Comparison of ENCODE assay signal across 8 mouse cellular contexts in the genomic region with DNA sequence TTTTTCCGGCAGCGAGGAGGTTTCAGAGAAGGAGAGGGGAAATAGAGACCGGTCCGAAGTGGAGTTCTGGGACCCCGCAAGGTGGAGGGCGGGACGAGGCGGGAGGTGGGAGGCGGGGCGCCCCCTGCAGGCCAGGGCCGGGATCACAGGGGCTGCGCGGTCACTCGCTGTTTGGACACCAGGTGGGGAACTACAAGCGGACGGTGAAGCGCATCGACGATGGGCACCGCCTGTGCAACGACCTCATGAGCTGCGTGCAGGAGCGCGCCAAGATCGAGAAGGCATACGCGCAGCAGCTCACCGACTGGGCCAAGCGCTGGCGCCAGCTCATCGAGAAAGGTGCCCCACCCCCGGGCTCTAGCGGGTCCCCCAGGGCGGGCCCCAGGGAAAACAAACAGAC. TPM values are rescaled to one million over a fixed set of nuclear protein-coding genes. Genes with fewer than 3 reads are reported as not detected.
DNase-seq lines count a peak whose midpoint lies in the region; ATAC-seq lines count a peak whose summit lies in the region.

No protein-coding gene starts in this region.

- H3K9ac ChIP-seq in forebrain, embryonic 14.5 days (ENCODE audit: low read length): peak overlapping the region; percentile 40; the same call in 1 of the 2 replicates
- no peak overlapping the region for H3K9ac ChIP-seq in liver, embryonic 16.5 days (ENCODE audit: low read depth, low read length)
- H3K9ac ChIP-seq in neural tube, embryonic 12.5 days: 0 out of 2 replicates have a peak overlapping the region, but pooled peaks have one; percentile 44

- peak overlapping the region; percentile 47 for H3K4me2 ChIP-seq in forebrain, embryonic 14.5 days (ENCODE audit: low read length)
- peak overlapping the region; percentile 55 for H3K4me2 ChIP-seq in liver, embryonic 16.5 days (ENCODE audit: low read depth, low read length)
- H3K4me2 ChIP-seq in neural tube, embryonic 12.5 days (replicated peaks): peak overlapping the region; percentile 59

- DNase-seq in cerebellum, adult 11-12 months: peak; percentile 73
- DNase-seq in cerebellum, adult 9-10 months: no peak
- DNase-seq in brain, adult 2 months (ENCODE audit: low read depth, low spot score): peak; percentile 79
- DNase-seq in forebrain, embryonic 14.5 days (ENCODE audit: low spot score): peak; percentile 54
- peak; percentile 52 for DNase-seq in induced T-regulatory cell, adult 2 months (ENCODE audit: low read depth)
- DNase-seq in adipocyte (ENCODE audit: low spot score): no peak

- H3K9me3 ChIP-seq in forebrain, embryonic 14.5 days (replicated peaks; ENCODE audit: control insufficient read depth, low read length): no peaks in the 10 kb centered on the region
- H3K9me3 ChIP-seq in liver, embryonic 16.5 days (replicated peaks; ENCODE audit: control insufficient read depth, low read length): no peaks in the 10 kb centered on the region
- H3K9me3 ChIP-seq in neural tube, embryonic 12.5 days: peaks cover 4% of the 10 kb centered on the region; the same call in 1 of the 2 replicates

- 0 out of 2 replicates have a peak, but pooled peaks cover 4% of the 10 kb centered on the region for H3K27me3 ChIP-seq in forebrain, embryonic 14.5 days (replicated peaks; ENCODE audit: control insufficient read depth, insufficient read depth, low read length)
- peaks cover 10% of the 10 kb centered on the region; the same call in 1 of the 2 replicates for H3K27me3 ChIP-seq in liver, embryonic 16.5 days (ENCODE audit: control insufficient read depth, insufficient read depth, low read depth, low read length)
- H3K27me3 ChIP-seq in neural tube, embryonic 12.5 days (replicated peaks): peaks cover 21% of the 10 kb centered on the region

- H3K4me1 ChIP-seq in forebrain, embryonic 14.5 days (ENCODE audit: control insufficient read depth, insufficient read depth, low read length): peaks cover 2% of the 10 kb centered on the region; the same call in 1 of the 2 replicates
- H3K4me1 ChIP-seq in liver, embryonic 16.5 days (ENCODE audit: control insufficient read depth, low read depth, low read length): peaks cover 3% of the 10 kb centered on the region
- peaks cover 7% of the 10 kb centered on the region; the same call in 1 of the 2 replicates for H3K4me1 ChIP-seq in neural tube, embryonic 12.5 days

- no peaks in the 10 kb centered on the region for H3K36me3 ChIP-seq in forebrain, embryonic 14.5 days (ENCODE audit: control insufficient read depth, insufficient read depth, low read length)
- H3K36me3 ChIP-seq in liver, embryonic 16.5 days (ENCODE audit: control insufficient read depth, insufficient read depth): no peaks in the 10 kb centered on the region
- no peaks in the 10 kb centered on the region for H3K36me3 ChIP-seq in neural tube, embryonic 12.5 days

- WGBS in forebrain, embryonic 14.5 days: under 1% methylated on average over 34 of the region's 34 CpGs
- 1% methylated on average over 34 of the region's 34 CpGs for WGBS in liver, embryonic 16.5 days (ENCODE audit: insufficient replicate concordance)
- WGBS in neural tube, embryonic 12.5 days: 1% methylated on average over 34 of the region's 34 CpGs

- H3K27ac ChIP-seq in forebrain, embryonic 14.5 days (ENCODE audit: low read depth, low read length): no peak overlapping the region
- no peak overlapping the region for H3K27ac ChIP-seq in liver, embryonic 16.5 days (ENCODE audit: low read length)
- H3K27ac ChIP-seq in neural tube, embryonic 12.5 days: no peak overlapping the region

- 0 out of 2 replicates have a peak, but pooled peaks have one; percentile 37 for ATAC-seq in forebrain, embryonic 14.5 days
- no peak for ATAC-seq in liver, embryonic 16.5 days (ENCODE audit: low read depth)
- no peak for ATAC-seq in neural tube, embryonic 12.5 days (ENCODE audit: low FRiP score, low read depth)

- H3K4me3 ChIP-seq in forebrain, embryonic 14.5 days (ENCODE audit: low read depth, low read length): peak overlapping the region; percentile 19
- H3K4me3 ChIP-seq in liver, embryonic 16.5 days (ENCODE audit: low read depth, low read length): peak overlapping the region; percentile 24; the same call in 1 of the 2 replicates
- peak overlapping the region; percentile 15; the same call in 1 of the 2 replicates for H3K4me3 ChIP-seq in neural tube, embryonic 12.5 days

RNA-seq across cellular contexts. Expression of a gene that starts 26.2 kb away (rescaled TPM):
- polyA plus RNA-seq in forebrain, embryonic 14.5 days (2014; fragmentation: Nextera tagmentation; extraction: Ambion mirVana): 0.44 TPM in 1 of 2 replicates, not detected in the other
- 0.12 TPM in 1 of 2 replicates, not detected in the other for polyA plus RNA-seq in liver, embryonic 16.5 days (2015; fragmentation: Nextera tagmentation; extraction: Ambion mirVana)
- polyA plus RNA-seq in neural tube, embryonic 12.5 days (2016; fragmentation: Nextera tagmentation; extraction: Ambion mirVana): 0.13 and 0.33 TPM in 2 replicates

RNA-seq across cellular contexts. Expression of a gene that starts 47.2 kb away (rescaled TPM):
- polyA plus RNA-seq in forebrain, embryonic 14.5 days (2014; fragmentation: Nextera tagmentation; extraction: Ambion mirVana): 22.2 and 25.2 TPM in 2 replicates
- polyA plus RNA-seq in liver, embryonic 16.5 days (2015; fragmentation: Nextera tagmentation; extraction: Ambion mirVana): 0.22 and 0.26 TPM in 2 replicates
- polyA plus RNA-seq in neural tube, embryonic 12.5 days (2016; fragmentation: Nextera tagmentation; extraction: Ambion mirVana): 11.6 and 13.4 TPM in 2 replicates

Comparison
In these comparisons a context has a peak if more than half of its experiments do, and no peak if none do; other contexts are left out.
1. DNase-seq: peak in cerebellum, adult 11-12 months (single experiment), brain, adult 2 months (single experiment), forebrain, embryonic 14.5 days (single experiment) and induced T-regulatory cell, adult 2 months (single experiment); none in cerebellum, adult 9-10 months (single experiment) and adipocyte (single experiment).
2. RNA of a gene that starts 47.2 kb away (polyA plus RNA-seq): 22.2 to 25.2 TPM in forebrain, embryonic 14.5 days and 11.6 to 13.4 TPM in neural tube, embryonic 12.5 days; 0.22 to 0.26 TPM in liver, embryonic 16.5 days; every median in the first group is over 10 times any median in the second.
3. Peak in every context shown above with its lines, with median percentiles within 50 percentile points of each other: H3K4me2 ChIP-seq and H3K4me3 ChIP-seq.